Mouse (Mus musculus) left cerebral cortex, postnatal 14 days (tissue): ENCODE results near the gene Phf20. TPM values are rescaled to one million over a fixed set of nuclear protein-coding genes. Genes with fewer than 3 reads are reported as not detected.
A peak's percentile ranks its signal among the peaks of the same experiment; 100 is the strongest.
"Not testable (repeated sequence)": the region's sequence is repeated elsewhere in the genome, so short reads cannot be mapped to it uniquely, and the experiment has no call there.

Source experiments
- DNase-seq, 2 experiments: peaks; one replicate each; pipeline ENCODE4 v3.0.0; 2021 to 2022; ENCODE audit warnings: low spot score in 2 of 2, mixed read lengths in 1 of 2
- intact Hi-C: fragments of 180-260 bp; cut with DNase I; formaldehyde crosslinking; loops from one replicate; pipeline ENCODE4 v1.15.1; 2025
- total RNA-seq, 2 experiments: library from RNA; stranded (reverse); gene quantifications; 2 replicates each; pipeline ENCODE4 v1.2.3; 2021

Gene Phf20
- total RNA-seq, 2 experiments from 2014 or later, result 50.7 to 65.0 TPM

GRCm38 (mm10) chr2:156193066-156193862 lies 3.0 kb upstream of the Phf20 start:
- intact Hi-C loops, result no loop called here
- no peak for DNase-seq

DNA sequence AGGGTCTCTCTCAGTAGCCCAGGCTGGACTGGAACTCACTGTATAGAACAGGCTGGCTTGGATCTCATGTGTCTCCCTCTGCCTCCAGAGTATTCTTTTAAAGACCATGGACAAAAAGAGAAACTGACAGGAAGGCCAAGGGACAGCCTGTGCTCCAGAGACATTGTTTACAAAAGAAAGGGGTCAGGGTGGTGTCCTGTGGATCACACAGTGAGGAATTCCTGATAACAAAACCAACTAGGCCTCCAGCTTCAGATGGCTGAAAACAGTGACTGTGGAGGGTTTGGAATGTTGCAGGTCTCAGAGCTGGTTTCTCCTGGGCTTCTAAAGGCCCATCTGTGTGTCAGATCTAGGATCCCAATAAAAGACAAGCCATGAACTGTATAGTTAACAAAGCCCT lies 1.7 kb upstream of the Phf20 start:
- no peak for DNase-seq
- intact Hi-C loops, result no loop called here

DNA sequence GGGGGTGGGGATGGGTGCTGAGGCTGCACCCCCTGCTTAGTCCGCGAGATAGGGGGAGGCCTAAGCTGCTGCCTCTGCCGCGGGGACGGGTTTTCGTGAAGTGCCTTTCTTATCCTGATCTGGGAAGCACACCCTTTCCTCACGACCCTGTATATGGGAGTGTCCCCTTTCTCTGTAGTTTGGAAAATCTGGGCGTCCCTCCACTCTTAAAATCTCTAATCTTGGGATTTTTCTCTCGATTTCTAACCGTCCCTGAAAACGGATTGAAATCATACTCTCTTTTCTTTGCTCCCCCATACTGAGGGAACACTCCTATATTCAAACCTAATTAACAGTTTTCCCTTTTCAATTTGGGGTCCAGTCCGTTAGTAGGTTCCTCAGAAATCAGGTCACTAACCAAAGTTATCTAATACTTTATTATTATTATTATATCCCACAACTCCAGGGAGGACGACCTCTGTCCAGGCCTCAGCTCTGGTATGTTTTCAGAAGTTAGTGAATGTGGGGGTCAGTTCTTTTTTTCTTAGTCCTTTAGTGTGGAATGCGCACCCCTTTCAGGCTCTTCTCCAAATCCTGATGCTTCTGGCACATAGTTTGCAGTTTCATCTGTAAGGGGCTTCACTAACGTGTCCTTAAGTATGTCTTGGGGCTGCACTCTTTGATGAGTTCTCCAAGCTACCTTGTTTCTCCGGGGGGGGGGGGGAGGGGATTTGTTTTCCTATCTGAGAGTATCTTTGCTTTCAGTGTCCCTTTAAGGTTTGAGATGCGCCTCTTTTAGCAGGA lies 1.1 kb downstream of the Phf20 start:
- intact Hi-C loops, result loop anchor here (5.0 kb wide), 2 partner anchors 60 to 80 kb away; no protein-coding TSS in a partner anchor
- no peak for DNase-seq

- intact Hi-C loops, result loop anchor here (5.0 kb wide), 2 partner anchors 57 to 77 kb away; no protein-coding TSS in a partner anchor
- no peak for DNase-seq
Measured at GRCm38 (mm10) chr2:156199944-156200343, 3.7 kb downstream of the Phf20 start.

DNA sequence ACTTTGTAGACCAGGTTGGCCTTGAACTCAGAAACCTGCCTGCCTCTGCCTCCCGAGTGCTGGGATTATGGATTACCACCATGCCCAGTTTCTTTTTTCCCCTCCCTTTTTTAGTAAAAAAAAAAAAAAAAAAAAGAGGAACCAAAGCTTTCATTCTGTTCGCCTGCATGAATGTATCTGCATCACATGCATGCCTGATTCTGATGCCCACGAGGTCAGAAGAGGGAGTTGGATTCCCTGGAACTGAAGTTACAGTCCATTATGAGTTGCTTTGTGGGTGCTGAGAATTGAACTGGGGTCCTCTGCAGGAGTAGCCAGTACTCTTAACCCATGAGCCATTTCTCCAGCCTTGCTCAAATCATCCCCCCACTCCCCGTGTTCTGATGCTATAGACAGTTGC lies 5.2 kb downstream of the Phf20 start:
- no peak for DNase-seq
- intact Hi-C loops, result no loop called here

DNA sequence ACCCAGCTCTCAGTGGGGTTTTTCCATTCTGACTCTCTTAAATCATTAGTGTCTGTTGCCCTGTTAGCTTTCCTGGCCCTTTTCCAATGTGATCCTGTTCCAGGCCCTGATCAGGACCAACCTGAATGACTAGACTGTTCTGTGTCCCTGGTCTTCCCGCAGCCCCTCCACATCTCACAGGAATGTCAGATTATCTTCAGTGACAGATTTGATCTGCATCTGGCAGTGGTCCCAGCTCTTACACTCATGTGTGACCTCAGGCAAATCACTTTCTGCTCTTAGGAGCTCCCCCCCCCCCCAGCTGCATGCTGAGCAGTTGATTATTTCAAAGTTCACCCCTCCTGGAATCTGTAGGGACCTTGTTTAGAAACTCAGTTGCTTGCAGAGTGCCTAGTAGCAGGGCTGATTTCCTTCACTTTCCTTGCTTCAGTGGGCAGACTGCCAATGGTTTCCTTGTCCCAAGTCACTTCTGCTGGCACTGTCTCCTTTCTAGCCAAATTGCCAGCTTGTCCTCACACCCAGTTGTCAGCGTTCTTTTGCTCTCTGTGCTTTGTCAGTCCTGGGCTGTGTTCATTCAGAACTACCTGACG lies 6.7 kb downstream of the Phf20 start:
- intact Hi-C loops, result no loop called here
- peak; percentile 44 to 64 for DNase-seq

DNA sequence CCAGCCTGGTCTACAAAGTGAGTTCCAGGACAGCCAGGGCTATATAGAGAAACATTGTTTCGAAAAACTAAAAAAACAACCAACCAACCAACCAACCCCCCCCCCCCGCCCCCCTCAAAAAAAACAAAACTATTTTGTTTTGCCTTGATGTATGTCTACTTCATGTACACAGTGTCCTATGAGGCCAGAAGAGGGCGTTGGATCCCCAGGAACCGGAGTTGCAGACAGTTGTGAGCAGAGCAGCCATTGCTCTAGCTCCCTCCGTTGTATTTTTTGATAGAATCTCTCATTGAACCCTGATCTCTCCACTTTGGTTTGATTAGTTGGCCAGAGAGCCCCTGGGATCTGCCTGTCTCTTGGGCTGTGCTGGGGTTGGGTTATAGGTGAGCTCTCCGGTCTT lies 7.7 kb downstream of the Phf20 start:
- intact Hi-C loops, result no loop called here
- DNase-seq, result no peak

DNA sequence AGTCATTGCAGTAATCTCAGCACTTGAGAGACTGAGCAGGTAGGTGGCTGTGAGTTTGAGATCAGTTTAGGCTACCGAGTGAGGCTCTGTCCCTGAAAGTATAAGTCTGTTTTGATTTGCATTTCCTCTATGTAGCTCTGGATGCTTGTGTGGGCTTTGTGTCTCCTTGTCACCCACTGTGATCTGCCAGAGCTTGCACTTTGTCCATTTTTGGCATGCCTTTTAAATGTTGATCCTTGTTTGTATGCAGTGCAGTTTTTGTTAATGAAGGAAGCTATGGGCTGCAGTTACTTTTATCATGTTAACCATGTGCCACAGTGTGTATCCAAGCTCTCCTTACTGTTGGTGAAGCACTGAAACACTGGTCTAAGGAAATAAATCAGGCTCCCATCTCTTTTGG lies 21.5 kb downstream of the Phf20 start:
- intact Hi-C loops, result no loop called here
- DNase-seq, result no peak

GRCm38 (mm10) chr2:156222100-156222499 lies 25.8 kb downstream of the Phf20 start:
- intact Hi-C loops, result no loop called here
- no peak for DNase-seq

DNA sequence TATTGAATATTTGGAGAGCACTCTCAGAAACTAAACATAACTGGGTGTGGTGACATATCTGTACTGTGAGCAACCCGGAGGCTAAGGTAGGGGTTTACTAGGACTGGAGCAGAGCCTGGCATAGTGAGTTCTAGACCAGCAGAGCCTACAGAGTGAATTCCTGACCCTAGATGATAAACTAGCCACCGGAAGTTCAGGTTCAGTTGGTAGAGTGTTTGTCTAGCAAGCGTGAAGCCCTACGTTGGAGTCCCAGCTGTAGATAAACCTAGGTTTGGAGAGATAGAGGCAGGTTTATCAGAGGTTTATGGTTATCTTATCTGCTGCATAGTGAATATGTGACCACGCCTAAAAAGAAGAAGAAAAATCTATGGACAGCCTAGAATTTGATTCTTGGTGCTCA lies 27.8 kb downstream of the Phf20 start:
- intact Hi-C loops, result no loop called here
- no peak for DNase-seq

DNA sequence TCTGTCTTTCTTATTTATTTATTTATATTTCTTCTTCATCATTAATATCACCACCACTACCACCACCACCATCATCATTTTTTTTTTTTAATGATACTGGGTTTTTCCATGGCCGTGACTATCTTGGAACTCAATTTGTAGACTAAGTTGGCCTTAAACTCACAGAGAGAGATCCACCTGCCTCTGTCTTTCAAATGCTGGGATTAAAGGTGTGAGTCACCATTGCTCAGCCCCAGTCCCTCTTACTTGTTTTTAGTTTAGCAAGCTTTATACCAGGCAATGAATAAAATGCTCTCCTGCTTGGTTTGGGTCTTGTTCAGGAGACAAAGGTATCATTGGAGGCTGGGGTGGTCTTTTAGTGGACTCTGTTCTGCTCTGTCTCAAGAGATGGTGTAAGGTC lies 31.4 kb downstream of the Phf20 start:
- no peak for DNase-seq
- intact Hi-C loops, result no loop called here

DNA sequence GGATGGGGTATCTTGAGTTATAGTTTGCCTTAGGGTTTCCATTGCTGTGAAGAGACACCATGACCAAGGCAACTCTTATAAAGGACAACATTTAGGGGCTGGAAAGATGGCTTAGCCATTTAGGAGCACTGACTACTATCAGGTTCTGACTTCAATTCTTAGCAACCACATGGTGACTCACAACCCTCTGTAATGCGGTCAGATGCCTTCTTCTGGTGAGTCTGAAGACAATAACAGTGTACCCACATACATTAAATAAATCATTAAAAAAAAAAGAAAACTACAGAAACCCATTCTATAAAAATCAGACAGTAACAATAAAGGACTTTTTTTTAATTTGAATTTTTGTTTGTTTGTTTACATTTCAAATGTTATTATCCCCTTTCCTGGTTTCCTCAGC lies 32.9 kb downstream of the Phf20 start:
- intact Hi-C loops, result no loop called here
- no peak for DNase-seq

GRCm38 (mm10) chr2:156231340-156231739 lies 35.1 kb downstream of the Phf20 start:
- intact Hi-C loops, result no loop called here
- no peak for DNase-seq

DNA sequence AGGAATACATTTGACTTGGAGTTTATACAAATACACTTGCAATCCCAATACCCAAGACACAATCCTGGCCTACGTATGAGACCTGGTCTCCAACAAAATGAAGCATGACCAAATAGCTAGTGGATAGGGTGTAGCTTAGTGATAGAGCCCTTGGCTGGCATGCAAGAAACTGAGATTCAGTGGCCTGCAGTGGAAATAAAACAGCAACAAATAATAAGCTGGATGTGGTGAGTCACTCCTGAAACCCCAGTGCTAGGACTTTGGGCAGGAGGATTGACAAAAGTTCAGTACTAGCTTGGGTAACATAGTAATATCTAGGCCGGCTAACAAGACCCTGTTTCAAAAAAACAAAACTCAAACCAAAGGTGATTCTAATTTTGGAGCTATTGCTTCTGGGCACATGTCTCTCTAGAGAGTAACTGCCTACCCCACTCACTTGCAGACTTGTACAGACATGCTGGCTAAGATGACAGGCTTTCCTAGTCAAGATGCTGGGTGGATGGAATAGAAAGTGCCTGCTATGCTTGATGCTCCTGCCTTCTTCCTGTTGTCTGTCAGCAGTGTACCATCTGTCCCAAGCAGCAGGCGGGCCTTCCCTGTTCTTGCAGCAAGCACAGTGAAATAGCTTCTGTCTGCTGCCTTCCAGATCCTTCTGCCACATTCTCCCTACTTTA lies 37.1 kb downstream of the Phf20 start:
- intact Hi-C loops, result no loop called here
- peak; percentile 79 to 80 for DNase-seq

- intact Hi-C loops, DNase-seq: not testable (repeated sequence)
Measured at GRCm38 (mm10) chr2:156234016-156234415, 37.8 kb downstream of the Phf20 start.

DNA sequence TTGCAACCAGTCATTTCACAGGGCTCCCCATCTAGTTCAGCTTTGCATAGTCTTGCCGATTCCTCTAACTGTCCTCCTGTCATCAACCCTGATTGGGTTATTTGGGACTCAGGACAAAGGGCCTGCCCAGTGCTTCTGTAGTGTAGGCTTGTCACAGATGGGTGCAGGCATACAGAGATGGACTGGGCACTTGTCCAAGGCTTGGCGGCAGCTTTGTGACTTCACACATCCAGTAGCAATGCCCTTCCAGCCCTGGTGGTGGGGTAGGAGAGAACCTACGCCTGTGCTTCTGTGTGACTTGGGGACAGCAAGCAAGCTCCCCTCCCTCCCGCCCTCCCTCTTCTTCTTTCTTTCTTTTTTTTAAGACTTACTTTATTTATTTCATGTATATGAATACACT lies 39.6 kb downstream of the Phf20 start:
- DNase-seq, result peak; percentile 40 to 70
- intact Hi-C loops, result no loop called here

GRCm38 (mm10) chr2:156241662-156242061 lies 45.4 kb downstream of the Phf20 start:
- intact Hi-C loops, result no loop called here
- DNase-seq, result peak; percentile 48 to 73

- no peak for DNase-seq
Measured at GRCm38 (mm10) chr2:156243011-156243410, 46.7 kb downstream of the Phf20 start.

DNA sequence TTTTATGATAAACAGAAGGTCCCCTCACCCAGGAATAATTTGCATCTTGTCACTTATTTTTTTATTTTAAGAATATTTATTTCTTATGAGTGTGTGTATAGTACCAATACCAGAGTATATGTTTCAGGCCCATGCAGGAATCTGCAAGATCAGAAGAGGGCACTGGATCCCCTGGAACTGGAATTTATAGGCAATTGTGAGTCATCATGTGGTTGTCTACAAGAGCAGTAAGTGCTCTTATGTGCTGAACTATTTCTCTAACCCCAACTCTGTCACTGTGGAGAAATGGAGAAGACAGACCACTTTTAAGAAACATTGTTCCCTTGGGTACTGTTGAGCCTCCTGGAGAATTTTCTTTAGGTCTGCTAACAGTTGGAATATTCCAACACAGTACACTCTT lies 51.3 kb downstream of the Phf20 start:
- intact Hi-C loops, result no loop called here

More at GRCm38 (mm10) chr2:156243011-156243410, 46.7 kb downstream of the Phf20 start:
- intact Hi-C loops, result no loop called here

GRCm38 (mm10) chr2:156250761-156251160 lies 54.5 kb downstream of the Phf20 start:
- no peak for DNase-seq

More for the DNA sequence above, 51.3 kb downstream of the Phf20 start:
- DNase-seq, result no peak

More at GRCm38 (mm10) chr2:156250761-156251160, 54.5 kb downstream of the Phf20 start:
- intact Hi-C loops, result no loop called here
